Mouse (Mus musculus): ENCODE measurements around the gene Ccdc155.
A peak's percentile ranks its signal among the peaks of the same experiment; 100 is the strongest.
"Not testable (repeated sequence)": the region's sequence is repeated elsewhere in the genome, so short reads cannot be mapped to it uniquely, and the experiment has no call there.

The Ccdc155 gene

GRCm38 (mm10) chr7:45164833-45165232 lies 39.9 kb downstream of the Ccdc155 start:
- no peak for DNase-seq (ENCODE audit: low read depth, low spot score)

GRCm38 (mm10) chr7:45163735-45164490 lies 40.8 kb downstream of the Ccdc155 start, which contains the start of gene Slc17a7:
Slc17a7 (plus strand) TSS chr7:45163949.
- no peak for DNase-seq (ENCODE audit: low read depth, low spot score)

GRCm38 (mm10) chr7:45162996-45163615 lies 41.6 kb downstream of the Ccdc155 start:
- DNase-seq (ENCODE audit: low read depth, low spot score) = no peak

- no peak for DNase-seq (ENCODE audit: low read depth, low spot score)
Observed at GRCm38 (mm10) chr7:45162551-45162950, 42.1 kb downstream of the Ccdc155 start.

GRCm38 (mm10) chr7:45161612-45162473 lies 42.8 kb downstream of the Ccdc155 start:
- peak; percentile 97 for DNase-seq (ENCODE audit: low read depth, low spot score)

GRCm38 (mm10) chr7:45160866-45161265 lies 43.8 kb downstream of the Ccdc155 start:
- DNase-seq (ENCODE audit: low read depth, low spot score) = no peak

GRCm38 (mm10) chr7:45160316-45160800 lies 44.3 kb downstream of the Ccdc155 start:
- no peak for DNase-seq (ENCODE audit: low read depth, low spot score)

- DNase-seq (ENCODE audit: low read depth, low spot score) = no peak
Observed at GRCm38 (mm10) chr7:45158991-45159390, 45.7 kb downstream of the Ccdc155 start.

- DNase-seq (ENCODE audit: low read depth, low spot score) = peak; percentile 67
Observed at GRCm38 (mm10) chr7:45157459-45157858, 47.2 kb downstream of the Ccdc155 start.

- no peak for DNase-seq (ENCODE audit: low read depth, low spot score)
Observed at GRCm38 (mm10) chr7:45156206-45156605, 48.5 kb downstream of the Ccdc155 start.

GRCm38 (mm10) chr7:45155590-45155989 lies 49.1 kb downstream of the Ccdc155 start:
- no peak for DNase-seq (ENCODE audit: low read depth, low spot score)

GRCm38 (mm10) chr7:45154993-45155514 lies 49.6 kb downstream of the Ccdc155 start:
- DNase-seq (ENCODE audit: low read depth, low spot score) = no peak

GRCm38 (mm10) chr7:45154096-45154992 lies 50.3 kb downstream of the Ccdc155 start, which contains the start of the genes Pih1d1 and Aldh16a1:
Pih1d1 (plus strand) TSS chr7:45154303.
Aldh16a1 (minus strand) TSS chr7:45154584.
- DNase-seq (ENCODE audit: low read depth, low spot score) = peak; percentile 93

GRCm38 (mm10) chr7:45153586-45153985 lies 51.1 kb downstream of the Ccdc155 start:
- no peak for DNase-seq (ENCODE audit: low read depth, low spot score)

- not testable (repeated sequence) for DNase-seq (ENCODE audit: low read depth, low spot score)
Observed at GRCm38 (mm10) chr7:45153052-45153451, 51.6 kb downstream of the Ccdc155 start.

GRCm38 (mm10) chr7:45151303-45151702 lies 53.4 kb downstream of the Ccdc155 start:
- no peak for DNase-seq (ENCODE audit: low read depth, low spot score)

- DNase-seq (ENCODE audit: low read depth, low spot score) = no peak
Observed at GRCm38 (mm10) chr7:45150321-45150720, 54.4 kb downstream of the Ccdc155 start.

GRCm38 (mm10) chr7:45149545-45149944 lies 55.1 kb downstream of the Ccdc155 start:
- DNase-seq (ENCODE audit: low read depth, low spot score) = no peak

GRCm38 (mm10) chr7:45148534-45149098 lies 56.1 kb downstream of the Ccdc155 start:
- DNase-seq (ENCODE audit: low read depth, low spot score) = no peak

GRCm38 (mm10) chr7:45147899-45148298 lies 56.8 kb downstream of the Ccdc155 start:
- DNase-seq (ENCODE audit: low read depth, low spot score) = no peak
